Mouse (Mus musculus): Measurements from ENCODE around the gene Rps18. TPM values are rescaled to one million over a fixed set of nuclear protein-coding genes. Genes with fewer than 3 reads are reported as not detected.

Rps18 gene
- polyA plus RNA-seq, 1 experiment from 2014 or later, result 1,341 TPM

- no peak overlapping the region for H3K27ac ChIP-seq (ENCODE audit: low read depth, low read length)
Measured at GRCm38 (mm10) chr17:33977861-33978557, 22.2 kb upstream of the Rps18 start.

GRCm38 (mm10) chr17:33973572-33973971 lies 17.8 kb upstream of the Rps18 start:
- 70% methylated on average over 3 of the region's 3 CpGs for whole genome bisulfite sequencing
- Histone ChIP-seq H3K4me1 (ENCODE audit: control insufficient read depth, insufficient read depth, low read length) (no peaks in the 10 kb centered on the region), H3K4me3 (ENCODE audit: low read depth, low read length) (no peak overlapping the region), H3K9ac (ENCODE audit: low read length) (no peak overlapping the region), H3K9me3 (ENCODE audit: control insufficient read depth, low read length) (no peaks in the 10 kb centered on the region), H3K4me2 (ENCODE audit: low read depth) (no peak overlapping the region), H3K27me3 (ENCODE audit: control insufficient read depth, insufficient read depth, low read length) (peaks cover 18% of the 10 kb centered on the region), H3K36me3 (ENCODE audit: control insufficient read depth, insufficient read depth, low read length) (no peaks in the 10 kb centered on the region), H3K27ac (ENCODE audit: low read depth, low read length) (no peak overlapping the region)
- DNase-seq (ENCODE audit: low spot score), result no peak
- no peak for ATAC-seq (ENCODE audit: insufficient read depth, low FRiP score, low TSS enrichment)

More at GRCm38 (mm10) chr17:33977861-33978557, 22.2 kb upstream of the Rps18 start:
- WGBS, result 2% methylated on average over 57 of the region's 57 CpGs
- no peak for DNase-seq (ENCODE audit: low spot score)
- peak overlapping the region; percentile 54 for H3K4me2 ChIP-seq (ENCODE audit: low read depth)
- no peaks in the 10 kb centered on the region for H3K9me3 ChIP-seq (ENCODE audit: control insufficient read depth, low read length)
- no peaks in the 10 kb centered on the region for H3K4me1 ChIP-seq (ENCODE audit: control insufficient read depth, insufficient read depth, low read length)
- H3K4me3 ChIP-seq (ENCODE audit: low read depth, low read length), result peak overlapping the region; percentile 30
- peak overlapping the region; percentile 18 for H3K9ac ChIP-seq (ENCODE audit: low read length)
- no peak for ATAC-seq (ENCODE audit: insufficient read depth, low FRiP score, low TSS enrichment)
- peaks cover 30% of the 10 kb centered on the region for H3K27me3 ChIP-seq (ENCODE audit: control insufficient read depth, insufficient read depth, low read length)
- no peaks in the 10 kb centered on the region for H3K36me3 ChIP-seq (ENCODE audit: control insufficient read depth, insufficient read depth, low read length)

GRCm38 (mm10) chr17:33972691-33973090 lies 16.9 kb upstream of the Rps18 start:
- ATAC-seq (ENCODE audit: insufficient read depth, low FRiP score, low TSS enrichment) (no peak), DNase-seq (ENCODE audit: low spot score) (peak; percentile 29)
- H3K27ac ChIP-seq (ENCODE audit: low read depth, low read length), result no peak overlapping the region
- H3K4me1 ChIP-seq (ENCODE audit: control insufficient read depth, insufficient read depth, low read length), result no peaks in the 10 kb centered on the region
- H3K4me3 ChIP-seq (ENCODE audit: low read depth, low read length), result no peak overlapping the region
- no peaks in the 10 kb centered on the region for H3K9me3 ChIP-seq (ENCODE audit: control insufficient read depth, low read length)
- H3K4me2 ChIP-seq (ENCODE audit: low read depth), result no peak overlapping the region
- WGBS, result 22% methylated on average over 1 of the region's 1 CpGs
- H3K9ac ChIP-seq (ENCODE audit: low read length), result no peak overlapping the region
- H3K36me3 ChIP-seq (ENCODE audit: control insufficient read depth, insufficient read depth, low read length), result no peaks in the 10 kb centered on the region
- H3K27me3 ChIP-seq (ENCODE audit: control insufficient read depth, insufficient read depth, low read length), result peaks cover 9% of the 10 kb centered on the region

GRCm38 (mm10) chr17:33969394-33969793 lies 13.6 kb upstream of the Rps18 start:
- Histone ChIP-seq H3K4me2 (ENCODE audit: low read depth) (no peak overlapping the region), H3K4me3 (ENCODE audit: low read depth, low read length) (no peak overlapping the region), H3K9me3 (ENCODE audit: control insufficient read depth, low read length) (no peaks in the 10 kb centered on the region), H3K9ac (ENCODE audit: low read length) (no peak overlapping the region), H3K4me1 (ENCODE audit: control insufficient read depth, insufficient read depth, low read length) (no peaks in the 10 kb centered on the region), H3K36me3 (ENCODE audit: control insufficient read depth, insufficient read depth, low read length) (no peaks in the 10 kb centered on the region; the same call in 1 of the 2 replicates), H3K27ac (ENCODE audit: low read depth, low read length) (no peak overlapping the region), H3K27me3 (ENCODE audit: control insufficient read depth, insufficient read depth, low read length) (no peaks in the 10 kb centered on the region)
- DNase-seq (ENCODE audit: low spot score) (no peak), ATAC-seq (ENCODE audit: insufficient read depth, low FRiP score, low TSS enrichment) (no peak)
- WGBS, result 77% methylated on average over 4 of the region's 4 CpGs

GRCm38 (mm10) chr17:33968927-33969326 lies 13.1 kb upstream of the Rps18 start:
- 33% methylated on average over 5 of the region's 5 CpGs for WGBS
- H3K27ac ChIP-seq (ENCODE audit: low read depth, low read length), result no peak overlapping the region
- H3K4me2 ChIP-seq (ENCODE audit: low read depth), result no peak overlapping the region
- no peaks in the 10 kb centered on the region for H3K27me3 ChIP-seq (ENCODE audit: control insufficient read depth, insufficient read depth, low read length)
- H3K9me3 ChIP-seq (ENCODE audit: control insufficient read depth, low read length), result no peaks in the 10 kb centered on the region
- H3K9ac ChIP-seq (ENCODE audit: low read length), result no peak overlapping the region
- H3K36me3 ChIP-seq (ENCODE audit: control insufficient read depth, insufficient read depth, low read length), result no peaks in the 10 kb centered on the region; the same call in 1 of the 2 replicates
- H3K4me3 ChIP-seq (ENCODE audit: low read depth, low read length), result no peak overlapping the region
- ATAC-seq (ENCODE audit: insufficient read depth, low FRiP score, low TSS enrichment) (0 out of 2 replicates have a peak, but pooled peaks have one; percentile 27), DNase-seq (ENCODE audit: low spot score) (no peak)
- no peaks in the 10 kb centered on the region for H3K4me1 ChIP-seq (ENCODE audit: control insufficient read depth, insufficient read depth, low read length)

GRCm38 (mm10) chr17:33968489-33968888 lies 12.7 kb upstream of the Rps18 start:
- Histone ChIP-seq H3K9me3 (ENCODE audit: control insufficient read depth, low read length) (no peaks in the 10 kb centered on the region), H3K36me3 (ENCODE audit: control insufficient read depth, insufficient read depth, low read length) (peaks cover under 1% of the 10 kb centered on the region; the same call in 1 of the 2 replicates), H3K27me3 (ENCODE audit: control insufficient read depth, insufficient read depth, low read length) (no peaks in the 10 kb centered on the region), H3K4me1 (ENCODE audit: control insufficient read depth, insufficient read depth, low read length) (no peaks in the 10 kb centered on the region), H3K4me3 (ENCODE audit: low read depth, low read length) (no peak overlapping the region), H3K27ac (ENCODE audit: low read depth, low read length) (no peak overlapping the region), H3K9ac (ENCODE audit: low read length) (no peak overlapping the region), H3K4me2 (ENCODE audit: low read depth) (no peak overlapping the region)
- DNase-seq (ENCODE audit: low spot score) (peak; percentile 90), ATAC-seq (ENCODE audit: insufficient read depth, low FRiP score, low TSS enrichment) (peak; percentile 53; the same call in 1 of the 2 replicates)
- WGBS, result 3% methylated on average over 9 of the region's 9 CpGs

GRCm38 (mm10) chr17:33965846-33966550 lies 10.2 kb upstream of the Rps18 start:
- H3K4me3 ChIP-seq (ENCODE audit: low read depth, low read length), result no peak overlapping the region
- H3K4me1 ChIP-seq (ENCODE audit: control insufficient read depth, insufficient read depth, low read length), result no peaks in the 10 kb centered on the region
- H3K36me3 ChIP-seq (ENCODE audit: control insufficient read depth, insufficient read depth, low read length), result peaks cover 4% of the 10 kb centered on the region
- no peaks in the 10 kb centered on the region for H3K27me3 ChIP-seq (ENCODE audit: control insufficient read depth, insufficient read depth, low read length)
- H3K9ac ChIP-seq (ENCODE audit: low read length), result no peak overlapping the region
- no peak for DNase-seq (ENCODE audit: low spot score)
- H3K9me3 ChIP-seq (ENCODE audit: control insufficient read depth, low read length), result no peaks in the 10 kb centered on the region
- 84% methylated on average over 16 of the region's 16 CpGs for WGBS
- H3K27ac ChIP-seq (ENCODE audit: low read depth, low read length), result no peak overlapping the region
- H3K4me2 ChIP-seq (ENCODE audit: low read depth), result no peak overlapping the region
- no peak for ATAC-seq (ENCODE audit: insufficient read depth, low FRiP score, low TSS enrichment)

GRCm38 (mm10) chr17:33965082-33965845 lies 9.5 kb upstream of the Rps18 start:
- DNase-seq (ENCODE audit: low spot score) (no peak), ATAC-seq (ENCODE audit: insufficient read depth, low FRiP score, low TSS enrichment) (no peak)
- Histone ChIP-seq H3K27me3 (ENCODE audit: control insufficient read depth, insufficient read depth, low read length) (no peaks in the 10 kb centered on the region), H3K27ac (ENCODE audit: low read depth, low read length) (no peak overlapping the region), H3K9me3 (ENCODE audit: control insufficient read depth, low read length) (no peaks in the 10 kb centered on the region), H3K4me3 (ENCODE audit: low read depth, low read length) (no peak overlapping the region), H3K36me3 (ENCODE audit: control insufficient read depth, insufficient read depth, low read length) (peaks cover 4% of the 10 kb centered on the region), H3K4me2 (ENCODE audit: low read depth) (no peak overlapping the region), H3K9ac (ENCODE audit: low read length) (no peak overlapping the region), H3K4me1 (ENCODE audit: control insufficient read depth, insufficient read depth, low read length) (no peaks in the 10 kb centered on the region)
- WGBS, result 93% methylated on average over 17 of the region's 17 CpGs

Data from neural tube, embryonic 11.5 days (tissue).